8 mouse cellular contexts compared by ENCODE assay signal in genomic region chr13:67194340-67194894, GRCm38 (mm10). TPM values are rescaled to one million over a fixed set of nuclear protein-coding genes. Genes with fewer than 3 reads are reported as not detected.
DNase-seq lines count a peak whose midpoint lies in the region; ATAC-seq and TF ChIP-seq lines count a peak whose summit lies in the region.

TSS of gene Zfp455 (plus strand) at chr13:67194506.

- peak within 1 kb of the TSS; percentile 83 for H3K4me3 ChIP-seq in E14TG2a.4 (replicated peaks; ENCODE audit: low read length)
- H3K4me3 ChIP-seq in forebrain, embryonic 14.5 days (ENCODE audit: low read depth, low read length), result peak within 1 kb of the TSS; percentile 56
- peak within 1 kb of the TSS; percentile 74 for H3K4me3 ChIP-seq in liver, embryonic 16.5 days (ENCODE audit: low read depth, low read length)
- peak within 1 kb of the TSS; percentile 67 for H3K4me3 ChIP-seq in neural tube, embryonic 13.5 days

- peak; percentile 63 for DNase-seq in c-Kit-positive CD71-negative TER-119-negative erythroid progenitor cells, embryonic 14.5 days (ENCODE audit: low read depth)
- peak; percentile 92 for DNase-seq in forebrain, embryonic 14.5 days (ENCODE audit: low spot score)
- DNase-seq in heart, postnatal 14 days, result peak; percentile 41 to 56
- peak; percentile 54 for DNase-seq in large intestine, adult 2 months (ENCODE audit: low read depth, low spot score)
- DNase-seq in testis, postnatal 14 days (ENCODE audit: low spot score), result peak; percentile 16

- 6% methylated on average over 13 of the region's 13 CpGs for WGBS in forebrain, embryonic 14.5 days
- WGBS in large intestine, adult 2 months, result 3% methylated on average over 13 of the region's 13 CpGs
- 2% methylated on average over 13 of the region's 13 CpGs for WGBS in liver, embryonic 16.5 days (ENCODE audit: insufficient replicate concordance)
- WGBS in neural tube, embryonic 13.5 days, result 2% methylated on average over 13 of the region's 13 CpGs

- H3K9me3 ChIP-seq in E14TG2a.4 (ENCODE audit: low read length), result no peaks in the 10 kb centered on the region
- H3K9me3 ChIP-seq in forebrain, embryonic 14.5 days (replicated peaks; ENCODE audit: control insufficient read depth, low read length), result no peaks in the 10 kb centered on the region
- no peaks in the 10 kb centered on the region for H3K9me3 ChIP-seq in liver, embryonic 16.5 days (replicated peaks; ENCODE audit: control insufficient read depth, low read length)
- no peaks in the 10 kb centered on the region for H3K9me3 ChIP-seq in neural tube, embryonic 13.5 days

- H3K36me3 ChIP-seq in E14TG2a.4 (ENCODE audit: insufficient read depth, low read length), result no peaks in the 10 kb centered on the region
- no peaks in the 10 kb centered on the region for H3K36me3 ChIP-seq in forebrain, embryonic 14.5 days (ENCODE audit: control insufficient read depth, insufficient read depth, low read length)
- no peaks in the 10 kb centered on the region for H3K36me3 ChIP-seq in liver, embryonic 16.5 days (ENCODE audit: control insufficient read depth, insufficient read depth)
- H3K36me3 ChIP-seq in neural tube, embryonic 13.5 days, result no peaks in the 10 kb centered on the region

- peak within 1 kb of the TSS; percentile 70 for H3K9ac ChIP-seq in forebrain, embryonic 14.5 days (ENCODE audit: low read length)
- peak within 1 kb of the TSS; percentile 65 for H3K9ac ChIP-seq in liver, embryonic 16.5 days (ENCODE audit: low read depth, low read length)
- H3K9ac ChIP-seq in neural tube, embryonic 13.5 days, result peak within 1 kb of the TSS; percentile 80

- H3K27me3 ChIP-seq in E14TG2a.4 (ENCODE audit: insufficient read depth, low read length), result no peaks in the 10 kb centered on the region
- H3K27me3 ChIP-seq in forebrain, embryonic 14.5 days (replicated peaks; ENCODE audit: control insufficient read depth, insufficient read depth, low read length), result no peaks in the 10 kb centered on the region
- no peaks in the 10 kb centered on the region for H3K27me3 ChIP-seq in liver, embryonic 16.5 days (ENCODE audit: control insufficient read depth, insufficient read depth, low read depth, low read length)
- H3K27me3 ChIP-seq in neural tube, embryonic 13.5 days, result no peaks in the 10 kb centered on the region

- H3K27ac ChIP-seq in forebrain, embryonic 14.5 days (ENCODE audit: low read depth, low read length), result no peak within 1 kb of the TSS
- no peak within 1 kb of the TSS for H3K27ac ChIP-seq in liver, embryonic 16.5 days (ENCODE audit: low read length)
- peak within 1 kb of the TSS; percentile 54 for H3K27ac ChIP-seq in neural tube, embryonic 13.5 days (replicated peaks)

- peak; percentile 96 for ATAC-seq in forebrain, embryonic 14.5 days
- peak; percentile 80 for ATAC-seq in liver, embryonic 16.5 days (ENCODE audit: low read depth)
- ATAC-seq in neural tube, embryonic 13.5 days (ENCODE audit: low read depth), result peak; percentile 95

- TF ChIP-seq CTCF in E14TG2a.4 (conservative IDR thresholded peaks at IDR 0.05; ENCODE audit: low read length), result no peak

- intact Hi-C loops in heart, postnatal 14 days (cut with DNase I), result loop anchor here (10.0 kb wide), 1 partner anchor 260 kb away; the partner anchor contains the start of gene Zfp874a

- peak within 1 kb of the TSS; percentile 59 for H3K4me2 ChIP-seq in forebrain, embryonic 14.5 days (ENCODE audit: low read length)
- peak within 1 kb of the TSS; percentile 62 for H3K4me2 ChIP-seq in liver, embryonic 16.5 days (ENCODE audit: low read depth, low read length)
- peak within 1 kb of the TSS; percentile 72 for H3K4me2 ChIP-seq in neural tube, embryonic 13.5 days

- peaks cover 8% of the 10 kb centered on the region for H3K4me1 ChIP-seq in E14TG2a.4 (replicated peaks; ENCODE audit: low read depth, low read length)
- H3K4me1 ChIP-seq in forebrain, embryonic 14.5 days (ENCODE audit: control insufficient read depth, insufficient read depth, low read length), result no peaks in the 10 kb centered on the region
- no peaks in the 10 kb centered on the region for H3K4me1 ChIP-seq in liver, embryonic 16.5 days (ENCODE audit: control insufficient read depth, low read depth, low read length)
- H3K4me1 ChIP-seq in neural tube, embryonic 13.5 days (replicated peaks), result peaks cover 5% of the 10 kb centered on the region

RNA-seq across cellular contexts. Expression of gene Zfp455, which starts in this region (rescaled TPM):
- polyA plus RNA-seq in forebrain, embryonic 14.5 days (2014; fragmentation: Nextera tagmentation; extraction: Ambion mirVana), result 1.1 and 2.7 TPM in 2 replicates
- total RNA-seq in heart, postnatal 14 days (2021), result 1 to 10 TPM in 1 of 2 experiments, under 1 TPM in 1; 0.95 to 1.0 TPM
- polyA plus RNA-seq in large intestine, adult 2 months (2012; rRNA removed), result 0.21 and 0.32 TPM in 2 replicates
- polyA plus RNA-seq in liver, embryonic 16.5 days (2015; fragmentation: Nextera tagmentation; extraction: Ambion mirVana), result 0.28 and 0.35 TPM in 2 replicates
- polyA plus RNA-seq in neural tube, embryonic 13.5 days (2015; fragmentation: Nextera tagmentation; extraction: Ambion mirVana), result 2.0 and 3.1 TPM in 2 replicates

Comparison
In these comparisons a context has a peak if more than half of its experiments do, and no peak if none do; other contexts are left out.
1. Peak in DNase-seq in large intestine, adult 2 months; RNA of the gene not detected or under 1 TPM.
2. Peak in ATAC-seq, H3K4me3 ChIP-seq, H3K9ac ChIP-seq and H3K4me2 ChIP-seq in liver, embryonic 16.5 days; RNA of the gene not detected or under 1 TPM.
3. DNase-seq: peak in every context shown above with its lines; median percentile 92 in forebrain, embryonic 14.5 days; 63 in c-Kit-positive CD71-negative TER-119-negative erythroid progenitor cells, embryonic 14.5 days; 54 in large intestine, adult 2 months; 48 in heart, postnatal 14 days; 16 in testis, postnatal 14 days.